Mouse (Mus musculus): Measurements from ENCODE around the gene Sphk1.
"Not testable (repeated sequence)": the region's sequence is repeated elsewhere in the genome, so short reads cannot be mapped to it uniquely, and the experiment has no call there.

Sphk1 gene

DNA sequence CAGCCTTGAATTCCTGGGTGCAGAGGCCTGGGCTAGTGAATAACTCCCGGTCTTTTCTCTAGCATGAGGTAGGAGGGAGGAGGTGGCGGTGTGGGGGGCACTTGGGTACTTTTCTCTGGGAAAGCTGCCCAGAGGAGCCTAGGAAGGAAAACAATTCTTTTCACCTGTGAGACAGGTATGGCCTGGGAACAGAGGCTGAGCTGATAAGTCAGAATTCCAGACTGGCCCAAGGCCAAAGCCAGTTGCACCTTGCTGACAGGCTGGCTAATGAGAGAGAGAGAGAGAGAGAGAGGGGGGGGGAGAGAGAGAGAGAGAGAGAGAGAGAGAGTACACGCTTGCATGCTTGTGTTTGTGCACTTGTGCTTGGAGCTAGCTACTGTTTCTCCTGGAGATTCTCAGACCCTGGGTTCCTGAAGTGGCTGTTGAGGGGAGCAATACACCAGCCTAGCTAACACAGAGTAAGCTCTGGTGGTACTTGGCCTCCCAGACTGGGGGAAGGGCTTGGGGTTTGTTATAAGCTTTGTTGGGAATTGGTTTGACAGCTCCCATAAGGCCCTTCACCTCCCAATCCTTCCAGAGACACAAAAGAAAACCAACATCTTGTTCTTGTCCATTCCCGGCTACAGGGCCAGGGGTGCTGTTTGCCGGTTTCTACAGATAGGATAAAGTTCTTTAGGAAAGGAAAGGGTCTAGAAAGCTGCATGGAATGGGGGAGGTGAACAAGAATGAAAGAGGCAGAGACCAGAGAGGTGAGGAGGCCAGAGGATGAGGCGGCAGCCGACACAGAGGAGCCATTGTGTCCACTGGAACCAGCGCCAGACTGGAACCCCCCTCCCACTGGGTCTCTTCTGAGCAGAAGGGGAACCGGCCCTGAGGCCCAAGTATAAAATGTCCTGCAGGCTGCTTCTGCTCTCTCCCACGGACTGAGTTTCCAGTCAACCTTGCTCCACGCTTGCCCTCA is at the start of gene Sphk1:
Gene Sphk1 (plus strand): TSS at position 739 of the 961 bp plus-strand sequence.
- DNase-seq (ENCODE audit: low read depth, low spot score): no peak

DNA sequence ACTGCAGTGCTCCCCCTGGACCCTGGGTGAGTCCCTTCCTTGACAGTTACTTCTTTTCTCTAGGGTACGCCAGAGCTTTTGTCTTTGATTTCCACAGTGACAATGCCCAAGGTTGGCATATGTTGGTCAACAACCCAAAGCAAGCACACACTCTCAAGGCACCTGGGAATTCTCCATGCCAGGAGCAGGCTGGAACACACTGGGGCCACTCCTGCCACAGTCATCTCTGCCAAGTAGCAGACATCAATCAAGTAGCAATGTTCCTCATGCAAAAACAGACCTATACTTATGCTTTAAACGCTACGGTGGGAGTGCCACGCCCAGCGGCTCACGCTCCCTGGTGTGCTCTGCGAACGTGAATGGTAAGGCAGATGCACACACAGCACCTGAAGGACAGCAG is 49.8 kb upstream of the Sphk1 start:
- no peak for DNase-seq (ENCODE audit: low read depth, low spot score)

DNA sequence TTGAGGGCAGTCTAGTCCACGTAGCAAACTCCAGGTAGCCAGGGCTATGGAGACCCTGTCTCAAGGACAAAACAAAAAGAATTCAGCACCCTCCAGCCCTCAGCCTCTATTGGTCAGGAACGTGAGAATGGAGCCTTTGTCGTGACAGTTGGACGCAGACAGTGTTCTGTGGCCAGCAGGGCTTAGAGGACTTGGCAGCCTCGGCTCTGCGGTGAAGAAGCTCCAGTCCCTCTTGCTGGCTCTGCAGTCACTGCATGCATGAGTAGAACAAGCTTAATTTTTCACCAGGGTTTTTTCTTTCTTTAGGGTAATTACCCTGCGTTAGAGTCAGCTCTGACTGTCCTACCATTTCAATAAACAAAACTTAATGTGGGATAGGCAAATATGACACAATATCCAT is 48.9 kb upstream of the Sphk1 start:
- no peak for DNase-seq (ENCODE audit: low read depth, low spot score)

GRCm38 (mm10) chr11:116484261-116484660 is 46.5 kb upstream of the Sphk1 start:
- DNase-seq (ENCODE audit: low read depth, low spot score): no peak

GRCm38 (mm10) chr11:116488207-116488606 is 42.5 kb upstream of the Sphk1 start:
- no peak for DNase-seq (ENCODE audit: low read depth, low spot score)

DNA sequence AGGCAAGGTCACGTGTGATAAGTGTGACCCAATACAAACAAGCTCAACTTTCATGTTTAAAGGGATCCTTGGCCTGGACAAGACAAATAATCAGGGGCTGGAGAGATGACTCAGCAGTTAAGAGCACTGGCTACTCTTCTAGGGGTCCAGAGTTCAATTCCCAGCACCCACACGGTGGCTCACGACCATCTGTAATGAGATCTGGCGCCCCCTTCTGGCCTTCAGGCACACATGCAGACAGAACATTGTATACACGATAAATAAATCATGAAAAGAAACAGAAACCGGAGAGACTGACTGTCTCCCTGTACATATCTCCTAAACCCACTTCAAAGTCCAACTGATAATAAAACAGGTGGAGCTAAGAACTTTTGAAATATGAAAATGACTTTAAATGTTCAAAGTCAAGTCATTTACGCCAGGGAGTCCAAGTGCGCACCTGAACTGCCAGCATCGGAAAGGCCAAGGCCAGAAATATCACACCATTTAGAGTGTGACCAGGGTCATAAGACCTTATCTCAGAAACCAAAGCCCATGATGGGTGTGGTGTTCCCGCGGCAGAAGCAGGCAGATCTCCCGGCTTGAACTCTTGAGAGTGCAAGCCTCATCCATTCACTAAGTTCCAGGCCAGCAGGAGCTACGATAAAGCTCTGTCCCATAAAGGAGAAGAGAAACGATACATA is 41.9 kb upstream of the Sphk1 start:
- peak; percentile 68 for DNase-seq (ENCODE audit: low read depth, low spot score)

GRCm38 (mm10) chr11:116489771-116490231 is 40.9 kb upstream of the Sphk1 start:
- DNase-seq (ENCODE audit: low read depth, low spot score): no peak

GRCm38 (mm10) chr11:116490232-116491107 is 40.3 kb upstream of the Sphk1 start:
- DNase-seq (ENCODE audit: low read depth, low spot score): peak; percentile 93

GRCm38 (mm10) chr11:116491338-116491737 is 39.4 kb upstream of the Sphk1 start:
- DNase-seq (ENCODE audit: low read depth, low spot score): no peak

- not testable (repeated sequence) for DNase-seq (ENCODE audit: low read depth, low spot score)
Measured at GRCm38 (mm10) chr11:116492507-116492906, 38.2 kb upstream of the Sphk1 start.

DNA sequence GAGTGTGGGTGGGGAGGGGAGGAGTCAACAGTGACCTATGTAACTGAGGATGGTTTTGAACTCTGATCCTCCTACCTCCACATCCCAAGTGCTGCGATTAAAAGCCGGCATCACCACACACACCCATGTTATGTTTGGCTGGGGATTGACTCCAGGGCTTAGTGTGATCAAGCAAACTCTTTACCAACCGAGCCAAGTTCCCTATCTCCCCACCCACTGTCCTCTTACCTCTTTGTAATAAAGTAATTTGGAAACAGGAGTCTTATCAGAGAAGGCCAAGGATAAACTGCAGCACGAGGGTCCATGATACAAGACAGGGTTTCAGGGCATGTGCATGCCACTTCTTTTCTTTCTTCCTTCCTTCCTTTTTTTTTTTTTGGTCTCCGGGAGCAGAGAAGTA is 37.5 kb upstream of the Sphk1 start:
- no peak for DNase-seq (ENCODE audit: low read depth, low spot score)

GRCm38 (mm10) chr11:116493795-116494252 is 36.9 kb upstream of the Sphk1 start, which contains the start of gene Prpsap1:
Gene Prpsap1, minus strand, starts transcription at chr11:116494202.
- peak; percentile 68 for DNase-seq (ENCODE audit: low read depth, low spot score)

- DNase-seq (ENCODE audit: low read depth, low spot score): no peak
Measured at GRCm38 (mm10) chr11:116494474-116495174, 36.1 kb upstream of the Sphk1 start.

DNA sequence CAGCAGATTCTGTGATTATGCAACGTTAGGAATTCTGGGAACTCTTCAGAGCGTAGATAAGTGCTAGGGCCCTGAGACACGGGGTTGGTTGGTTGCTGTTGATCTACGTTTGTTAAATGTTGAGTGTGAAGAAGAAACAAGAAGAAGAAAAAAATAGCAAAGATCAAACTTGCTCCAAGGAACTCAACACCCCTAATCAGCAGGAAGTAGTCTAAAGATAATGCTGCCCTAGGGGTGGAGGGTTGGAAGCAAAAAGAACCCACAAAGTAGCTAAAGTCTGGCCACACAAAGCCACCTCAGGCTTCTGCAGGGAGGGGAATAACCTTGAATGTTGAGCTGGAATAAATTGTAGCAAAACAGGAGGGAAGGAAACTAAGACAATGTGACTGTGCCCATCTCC is 33.4 kb upstream of the Sphk1 start:
- no peak for DNase-seq (ENCODE audit: low read depth, low spot score)

GRCm38 (mm10) chr11:116498596-116498995 is 32.1 kb upstream of the Sphk1 start:
- no peak for DNase-seq (ENCODE audit: low read depth, low spot score)

DNA sequence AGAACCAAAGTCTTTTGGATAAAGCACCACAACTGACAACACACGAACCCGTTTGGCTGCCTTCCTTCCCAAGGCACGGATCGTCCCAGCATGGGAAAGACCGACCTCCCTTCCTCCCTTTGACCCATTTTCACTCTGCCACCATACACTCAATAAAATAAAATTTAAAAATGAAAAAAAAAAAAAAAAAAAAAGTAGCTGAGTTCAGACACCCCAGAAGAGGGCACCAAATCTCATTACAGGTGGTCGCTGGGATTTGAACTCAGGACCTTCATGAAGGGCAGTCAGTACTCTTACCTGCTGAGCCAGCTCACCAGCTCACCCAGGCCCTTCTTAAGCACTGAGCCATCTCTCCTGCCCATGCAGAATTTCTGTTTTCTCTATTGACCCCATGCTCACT is 31.7 kb upstream of the Sphk1 start:
- no peak for DNase-seq (ENCODE audit: low read depth, low spot score)

- peak; percentile 53 for DNase-seq (ENCODE audit: low read depth, low spot score)
Measured at GRCm38 (mm10) chr11:116501005-116501746, 29.5 kb upstream of the Sphk1 start.

- no peak for DNase-seq (ENCODE audit: low read depth, low spot score)
Measured at GRCm38 (mm10) chr11:116504516-116504915, 26.2 kb upstream of the Sphk1 start.

DNA sequence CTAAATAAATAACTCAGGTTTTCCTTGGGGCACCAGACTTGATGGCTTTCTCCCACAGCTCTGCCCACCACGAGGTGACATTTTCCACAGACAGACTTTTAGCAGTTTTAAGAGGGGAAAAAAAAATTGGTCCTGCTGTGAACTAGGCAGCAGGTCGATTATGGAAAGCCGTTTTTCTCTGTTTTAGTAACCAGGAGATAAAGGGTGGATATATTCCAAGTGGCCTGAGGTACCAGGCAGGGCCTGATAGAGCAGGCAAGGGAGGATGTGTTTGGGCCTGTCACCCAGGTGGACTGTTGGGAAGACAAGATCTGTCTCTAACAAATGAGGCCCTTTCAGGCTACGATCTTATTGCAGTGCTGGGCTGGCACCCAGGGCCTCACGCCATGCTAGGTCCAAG is 25.2 kb upstream of the Sphk1 start:
- DNase-seq (ENCODE audit: low read depth, low spot score): no peak
